Mouse (Mus musculus) midbrain, embryonic 15.5 days (tissue): ENCODE results near the gene Ankrd28. TPM values are rescaled to one million over a fixed set of nuclear protein-coding genes. Genes with fewer than 3 reads are reported as not detected.

ENCODE experiments used
- ATAC-seq: fragments of 200-750 bp; cut with Nextera tagmentation; replicated peaks from 2 replicates; pipeline ENCODE4 v1.8.0; 2017; ENCODE audit warnings: moderate TSS enrichment
- H3K27ac ChIP-seq: fragments of 300-500 bp; sonication (generic); 2 replicates; pipeline ENCODE4 v1.5.1; 2015; ENCODE audit warnings: mild to moderate bottlenecking, inconsistent platforms
- H3K27me3 ChIP-seq: fragments of 300-500 bp; sonication (generic); replicated peaks from 2 replicates; pipeline ENCODE4 v1.6.1; 2015; ENCODE audit warnings: inconsistent platforms
- H3K36me3 ChIP-seq: fragments of 300-500 bp; sonication (generic); replicated peaks from 2 replicates; pipeline ENCODE4 v1.6.1; 2015; ENCODE audit warnings: inconsistent platforms
- H3K4me1 ChIP-seq: fragments of 300-500 bp; sonication (generic); 2 replicates; pipeline ENCODE4 v1.6.1; 2015; ENCODE audit warnings: inconsistent platforms
- H3K4me2 ChIP-seq: fragments of 300-500 bp; sonication (generic); 2 replicates; pipeline ENCODE4 v1.6.1; 2015; ENCODE audit warnings: inconsistent platforms, mild to moderate bottlenecking, moderate library complexity
- H3K4me3 ChIP-seq: fragments of 300-500 bp; sonication (generic); 2 replicates; pipeline ENCODE4 v1.5.1; 2015; ENCODE audit warnings: mild to moderate bottlenecking, inconsistent platforms
- H3K9ac ChIP-seq: fragments of 300-500 bp; sonication (generic); 2 replicates; pipeline ENCODE4 v1.6.1; 2015; ENCODE audit warnings: mild to moderate bottlenecking, inconsistent platforms
- H3K9me3 ChIP-seq: fragments of 300-500 bp; sonication (generic); 2 replicates; pipeline ENCODE4 v1.6.1; 2016; ENCODE audit warnings: inconsistent platforms
- WGBS: fragments of 180-500 bp; shearing (Covaris S2); methylation state at CpG from one replicate; pipeline ENCODE4 v1.1.7; 2015; ENCODE audit warnings: mixed read lengths; 5-methylcytosine and 5-hydroxymethylcytosine counted together
- polyA plus RNA-seq: library from polyadenylated mRNA; unstranded; fragments of >200 nt; fragmentation: Nextera tagmentation; extraction: Ambion mirVana; gene quantifications from 2 replicates; pipeline ENCODE4 v1.2.1, GENCODE M21; 2015

Gene Ankrd28
- polyA plus RNA-seq, 1 experiment from 2014 or later, result 10.3 TPM

- H3K9ac ChIP-seq, result no peak overlapping the region
- ATAC-seq, result no peak
- H3K9me3 ChIP-seq, result no peaks in the 10 kb centered on the region
- peaks cover 23% of the 10 kb centered on the region for H3K36me3 ChIP-seq
- H3K4me1 ChIP-seq, result no peaks in the 10 kb centered on the region
- no peak overlapping the region for H3K4me3 ChIP-seq
- WGBS, result 88% methylated on average over 3 of the region's 3 CpGs
- no peaks in the 10 kb centered on the region for H3K27me3 ChIP-seq
- H3K4me2 ChIP-seq, result no peak overlapping the region
- H3K27ac ChIP-seq, result no peak overlapping the region
These were observed 133.5 kb downstream of the Ankrd28 start for GRCm38 (mm10) chr14:31696985-31697303.

GRCm38 (mm10) chr14:31696206-31696984, 134.1 kb downstream of the Ankrd28 start:
- peaks cover 18% of the 10 kb centered on the region for H3K36me3 ChIP-seq
- H3K27me3 ChIP-seq, result no peaks in the 10 kb centered on the region
- H3K9ac ChIP-seq, result no peak overlapping the region
- no peak overlapping the region for H3K4me2 ChIP-seq
- no peak overlapping the region for H3K27ac ChIP-seq
- H3K4me1 ChIP-seq, result no peaks in the 10 kb centered on the region
- no peaks in the 10 kb centered on the region for H3K9me3 ChIP-seq
- H3K4me3 ChIP-seq, result no peak overlapping the region
- 93% methylated on average over 9 of the region's 9 CpGs for WGBS
- no peak for ATAC-seq

- Histone ChIP-seq H3K27me3 (no peaks in the 10 kb centered on the region), H3K27ac (no peak overlapping the region), H3K4me3 (no peak overlapping the region), H3K9me3 (no peaks in the 10 kb centered on the region), H3K36me3 (no peaks in the 10 kb centered on the region; the same call in 1 of the 2 replicates), H3K4me2 (no peak overlapping the region), H3K4me1 (no peaks in the 10 kb centered on the region), H3K9ac (no peak overlapping the region)
- WGBS, result 93% methylated on average over 6 of the region's 6 CpGs
- ATAC-seq, result no peak
These were observed 137.9 kb downstream of the Ankrd28 start for GRCm38 (mm10) chr14:31692536-31692935.

GRCm38 (mm10) chr14:31686231-31686630, 144.2 kb downstream of the Ankrd28 start:
- ATAC-seq, result no peak
- H3K4me1 ChIP-seq, result 0 out of 2 replicates have a peak, but pooled peaks cover 2% of the 10 kb centered on the region
- WGBS, result 95% methylated on average over 1 of the region's 1 CpGs

GRCm38 (mm10) chr14:31685680-31686079, 144.8 kb downstream of the Ankrd28 start:
- Histone ChIP-seq H3K4me2 (no peak overlapping the region), H3K4me3 (no peak overlapping the region), H3K36me3 (no peaks in the 10 kb centered on the region), H3K27me3 (no peaks in the 10 kb centered on the region), H3K4me1 (0 out of 2 replicates have a peak, but pooled peaks cover 2% of the 10 kb centered on the region), H3K9ac (no peak overlapping the region), H3K27ac (no peak overlapping the region), H3K9me3 (no peaks in the 10 kb centered on the region)
- no peak for ATAC-seq
- WGBS, result 92% methylated on average over 10 of the region's 10 CpGs

More at GRCm38 (mm10) chr14:31686231-31686630, 144.2 kb downstream of the Ankrd28 start:
- no peak overlapping the region for H3K9ac ChIP-seq
- H3K27ac ChIP-seq, result no peak overlapping the region
- H3K36me3 ChIP-seq, result no peaks in the 10 kb centered on the region
- no peak overlapping the region for H3K4me2 ChIP-seq
- H3K27me3 ChIP-seq, result no peaks in the 10 kb centered on the region
- no peaks in the 10 kb centered on the region for H3K9me3 ChIP-seq
- H3K4me3 ChIP-seq, result no peak overlapping the region

GRCm38 (mm10) chr14:31684343-31685040, 146.0 kb downstream of the Ankrd28 start:
- Histone ChIP-seq H3K9me3 (no peaks in the 10 kb centered on the region), H3K36me3 (no peaks in the 10 kb centered on the region), H3K27ac (no peak overlapping the region), H3K4me1 (0 out of 2 replicates have a peak, but pooled peaks cover 2% of the 10 kb centered on the region), H3K4me3 (no peak overlapping the region), H3K9ac (no peak overlapping the region), H3K27me3 (no peaks in the 10 kb centered on the region), H3K4me2 (no peak overlapping the region)
- 78% methylated on average over 7 of the region's 7 CpGs for WGBS
- ATAC-seq, result no peak

GRCm38 (mm10) chr14:31683610-31684009, 146.8 kb downstream of the Ankrd28 start:
- Histone ChIP-seq H3K4me2 (no peak overlapping the region), H3K9me3 (no peaks in the 10 kb centered on the region), H3K36me3 (no peaks in the 10 kb centered on the region), H3K27ac (no peak overlapping the region), H3K4me1 (0 out of 2 replicates have a peak, but pooled peaks cover 2% of the 10 kb centered on the region), H3K9ac (no peak overlapping the region), H3K4me3 (no peak overlapping the region), H3K27me3 (no peaks in the 10 kb centered on the region)
- ATAC-seq, result no peak
- 83% methylated on average over 2 of the region's 2 CpGs for WGBS

- H3K27ac ChIP-seq, result no peak overlapping the region
- WGBS, result 48% methylated on average over 5 of the region's 5 CpGs
- ATAC-seq, result no peak
These were observed 148.4 kb downstream of the Ankrd28 start for GRCm38 (mm10) chr14:31681931-31682555.

GRCm38 (mm10) chr14:31681291-31681690, 149.2 kb downstream of the Ankrd28 start:
- H3K9ac ChIP-seq, result no peak overlapping the region
- H3K9me3 ChIP-seq, result no peaks in the 10 kb centered on the region
- no peak overlapping the region for H3K4me3 ChIP-seq
- no peaks in the 10 kb centered on the region for H3K27me3 ChIP-seq
- WGBS, result 84% methylated on average over 9 of the region's 9 CpGs
- no peak overlapping the region for H3K27ac ChIP-seq
- H3K4me1 ChIP-seq, result 0 out of 2 replicates have a peak, but pooled peaks cover 2% of the 10 kb centered on the region
- H3K36me3 ChIP-seq, result no peaks in the 10 kb centered on the region
- no peak overlapping the region for H3K4me2 ChIP-seq
- no peak for ATAC-seq

More at GRCm38 (mm10) chr14:31681931-31682555, 148.4 kb downstream of the Ankrd28 start:
- no peaks in the 10 kb centered on the region for H3K27me3 ChIP-seq
- 0 out of 2 replicates have a peak, but pooled peaks cover 2% of the 10 kb centered on the region for H3K4me1 ChIP-seq
- no peaks in the 10 kb centered on the region for H3K9me3 ChIP-seq
- no peak overlapping the region for H3K4me2 ChIP-seq
- H3K36me3 ChIP-seq, result no peaks in the 10 kb centered on the region
- H3K4me3 ChIP-seq, result no peak overlapping the region
- H3K9ac ChIP-seq, result no peak overlapping the region

- Histone ChIP-seq H3K4me3 (no peak overlapping the region), H3K27ac (no peak overlapping the region), H3K27me3 (no peaks in the 10 kb centered on the region), H3K9me3 (no peaks in the 10 kb centered on the region), H3K4me2 (no peak overlapping the region), H3K36me3 (no peaks in the 10 kb centered on the region), H3K4me1 (0 out of 2 replicates have a peak, but pooled peaks cover 2% of the 10 kb centered on the region), H3K9ac (no peak overlapping the region)
- no peak for ATAC-seq
- 92% methylated on average over 3 of the region's 3 CpGs for WGBS
These were observed 149.8 kb downstream of the Ankrd28 start for GRCm38 (mm10) chr14:31680656-31681055.

GRCm38 (mm10) chr14:31671635-31672320, 158.7 kb downstream of the Ankrd28 start:
- 46% methylated on average over 10 of the region's 10 CpGs for WGBS
- Histone ChIP-seq H3K27ac (no peak overlapping the region), H3K4me2 (no peak overlapping the region), H3K4me1 (0 out of 2 replicates have a peak, but pooled peaks cover 3% of the 10 kb centered on the region), H3K4me3 (no peak overlapping the region), H3K9me3 (no peaks in the 10 kb centered on the region), H3K9ac (no peak overlapping the region), H3K36me3 (no peaks in the 10 kb centered on the region), H3K27me3 (no peaks in the 10 kb centered on the region)
- no peak for ATAC-seq
